Mouse (Mus musculus) megakaryocyte, embryonic 14.5 days (primary cell): ENCODE measurements around the gene Rin3.

Experiments used
- FLI1 ChIP-seq: IDR thresholded peaks from 2 replicates; pipeline ENCODE4 v1.6.1; 2012; ENCODE audit warnings: low read length, inconsistent platforms, mixed read lengths
- GATA1 ChIP-seq: IDR thresholded peaks from 3 replicates; pipeline ENCODE4 v1.6.1; 2012; ENCODE audit warnings: mixed read lengths, low read length, inconsistent platforms, borderline replicate concordance

DNA sequence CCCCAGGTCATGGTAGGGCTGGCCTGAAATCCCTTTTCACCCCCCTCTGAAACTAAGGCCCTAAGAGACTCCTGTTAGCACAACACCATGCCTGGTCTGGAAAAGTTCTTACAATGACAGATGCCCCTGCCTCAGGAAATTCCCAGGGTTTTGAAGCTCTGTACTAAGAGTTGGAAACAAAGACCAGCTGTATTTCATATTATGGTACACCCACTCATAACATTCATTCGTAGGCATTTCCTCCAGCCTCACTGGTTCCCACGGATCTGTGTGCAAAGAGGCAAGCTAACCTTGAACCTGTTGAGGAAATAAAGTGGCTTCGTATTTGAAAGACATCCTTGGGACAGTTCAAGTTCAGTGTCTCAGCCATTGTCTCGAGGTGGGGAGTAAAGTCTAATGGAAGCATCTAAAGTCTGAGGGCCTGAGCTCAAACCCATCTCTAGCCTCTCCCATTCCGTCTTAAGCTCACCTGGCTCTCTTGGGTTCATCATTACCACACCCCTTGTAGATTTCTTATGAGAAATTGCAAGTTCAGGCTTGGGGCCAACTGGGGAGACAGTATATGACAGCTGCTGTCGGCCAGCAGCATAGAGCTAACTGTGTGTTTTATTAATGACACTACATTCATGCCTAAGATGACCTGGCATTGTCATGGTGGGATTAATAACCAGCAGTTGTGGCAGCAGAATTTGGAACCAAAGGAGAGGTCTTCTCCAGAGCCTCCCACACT is 41.5 kb downstream of the Rin3 start:
- TF ChIP-seq GATA1 = no peak
- no peak for TF ChIP-seq FLI1
